Mouse (Mus musculus): ENCODE results near the gene Ppp2r5a.

DNA sequence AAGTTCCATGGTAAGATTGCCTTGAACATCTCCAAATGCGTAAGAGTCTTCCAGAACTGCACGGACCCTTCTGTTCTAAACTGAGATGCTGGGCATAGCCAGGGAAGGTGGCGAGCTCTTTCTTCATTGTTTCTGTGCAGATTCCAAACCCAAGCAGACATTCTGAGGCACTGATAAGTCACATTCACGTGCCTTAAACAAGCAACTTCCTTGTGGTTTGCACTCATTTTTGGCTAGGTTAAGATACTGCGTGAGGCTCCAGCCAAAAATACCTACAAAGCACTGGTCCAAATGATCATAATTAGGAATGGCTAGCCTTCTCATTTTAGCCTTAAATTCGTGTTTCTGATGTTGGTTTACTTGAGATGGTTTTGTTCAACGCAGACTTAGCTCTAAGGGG, 43.6 kb downstream of the Ppp2r5a start:
- TF ChIP-seq POLR2A (IDR thresholded peaks at IDR 0.05; ENCODE audit: insufficient read depth, low read length), result no peak
- TF ChIP-seq CTCF (IDR thresholded peaks at IDR 0.05; ENCODE audit: low read depth, low read length), result no peak
